Mouse (Mus musculus) CD4-positive, CD25-positive, alpha-beta regulatory T cell (primary cell): ENCODE measurements around the gene Zyg11a. TPM values are rescaled to one million over a fixed set of nuclear protein-coding genes. Genes with fewer than 3 reads are reported as not detected.

Experiments
- polyA plus RNA-seq: library from polyadenylated mRNA; unstranded; fragments of 100-300 nt; shearing (Covaris generic); gene quantifications from one replicate; pipeline ENCODE4 v1.2.1, GENCODE M21; 2017

The Zyg11a gene
- not detected for polyA plus RNA-seq

GRCm38 (mm10) chr4:108217332-108218179 lies at the start of gene Zyg11a:
Zyg11a (minus strand) TSS chr4:108218048.

DNA sequence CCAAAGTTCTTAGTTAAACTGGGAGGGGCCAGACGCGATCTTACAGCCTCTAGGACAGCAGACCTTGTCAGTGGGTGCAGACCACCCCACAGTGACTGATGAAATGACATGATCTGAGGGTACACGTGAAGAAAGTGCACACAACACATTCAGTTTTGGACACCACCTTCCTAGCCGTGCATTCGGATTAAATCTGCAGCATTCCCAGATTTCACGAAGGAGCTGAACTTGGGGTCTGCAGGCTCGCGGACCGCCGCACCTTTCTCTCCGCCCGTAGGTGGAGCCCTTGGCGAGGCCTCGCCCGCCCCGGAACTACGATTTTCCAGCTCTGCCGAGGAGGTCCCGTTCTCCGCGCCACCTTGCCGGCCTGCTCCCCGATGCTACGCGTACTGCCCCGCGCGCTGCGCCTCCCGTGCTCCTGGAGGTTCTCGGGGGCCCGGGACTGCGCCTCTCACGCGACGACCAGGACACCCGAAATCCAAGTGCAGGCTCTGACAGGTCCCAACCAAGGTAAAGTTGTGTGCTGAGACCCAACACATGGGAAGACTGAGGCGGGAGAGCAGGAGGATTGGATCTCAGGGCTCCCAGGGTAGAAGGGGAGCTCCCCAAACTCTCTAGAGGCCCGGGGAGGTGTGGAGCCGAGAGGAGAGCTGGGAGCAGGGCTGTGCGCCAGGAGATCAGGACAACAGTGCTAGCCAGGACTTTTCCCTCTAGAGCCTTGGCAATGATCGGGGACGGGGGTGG lies 52.5 kb downstream of the Zyg11a start, which contains the start of gene Echdc2:
TSS of gene Echdc2 (plus strand) at position 286 of the 744 bp plus-strand sequence.

GRCm38 (mm10) chr4:108144880-108145279 lies 73.0 kb downstream of the Zyg11a start, which contains the start of gene Scp2:
Scp2 (minus strand) TSS chr4:108144998.

Other genes starting within 250 kb of the Zyg11a start
- gene Slc1a7, start 249.7 kb downstream of the Zyg11a start, polyA plus RNA-seq: not detected
- gene Podn, start 121.6 kb downstream of the Zyg11a start, polyA plus RNA-seq: not detected
- 269 TPM for gene Scp2, start 73.0 kb downstream of the Zyg11a start, polyA plus RNA-seq
- gene Echdc2, start 52.6 kb downstream of the Zyg11a start, polyA plus RNA-seq: 2.4 TPM
- 21.8 TPM for gene Zyg11b, start 83.0 kb upstream of the Zyg11a start, polyA plus RNA-seq
- gene Coa7, start 110.1 kb upstream of the Zyg11a start, polyA plus RNA-seq: 22.0 TPM
- gene Shisal2a, start 165.3 kb upstream of the Zyg11a start, polyA plus RNA-seq: not detected
- 3.9 TPM for gene Gpx7, start 188.9 kb upstream of the Zyg11a start, polyA plus RNA-seq
- gene Tut4, start 241.4 kb upstream of the Zyg11a start, polyA plus RNA-seq: 105 TPM